Mouse (Mus musculus) 416B (cell line): ENCODE data around the gene Olfr836.
"Not testable (repeated sequence)": the region's sequence is repeated elsewhere in the genome, so short reads cannot be mapped to it uniquely, and the experiment has no call there.

ENCODE experiments used
- DNase-seq: peaks from one replicate; pipeline ENCODE4 v3.0.0; 2011; ENCODE audit warnings: low read depth

Gene Olfr836

DNA sequence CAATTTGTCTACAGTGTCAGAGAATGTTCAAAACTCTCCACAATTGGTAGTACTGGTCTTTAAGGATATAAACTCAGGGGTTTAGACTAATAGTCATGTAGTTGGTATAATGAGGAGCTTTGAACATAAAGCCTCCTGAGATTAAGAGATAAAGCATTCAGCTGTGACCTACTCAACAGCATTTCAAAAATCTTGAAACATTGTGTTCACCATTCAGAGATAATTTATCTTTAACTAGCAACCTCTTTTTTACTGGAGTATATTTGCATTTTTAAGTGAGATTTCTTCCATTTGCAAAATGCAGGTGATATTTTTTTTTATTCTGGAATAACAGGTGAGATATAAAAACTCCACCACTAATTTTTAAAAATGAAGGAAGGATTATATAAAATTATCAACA, at the start of gene Olfr836:
Gene Olfr836, plus strand, starts transcription at position 301 of the 400 bp plus-strand sequence.
- no peak for DNase-seq

GRCm38 (mm10) chr9:19084986-19085385, 35.2 kb upstream of the Olfr836 start:
- peak; percentile 6 for DNase-seq

- not testable (repeated sequence) for DNase-seq
These were observed 27.1 kb upstream of the Olfr836 start for GRCm38 (mm10) chr9:19092889-19093753.

GRCm38 (mm10) chr9:19097286-19097685, 22.9 kb upstream of the Olfr836 start:
- DNase-seq: no peak

DNA sequence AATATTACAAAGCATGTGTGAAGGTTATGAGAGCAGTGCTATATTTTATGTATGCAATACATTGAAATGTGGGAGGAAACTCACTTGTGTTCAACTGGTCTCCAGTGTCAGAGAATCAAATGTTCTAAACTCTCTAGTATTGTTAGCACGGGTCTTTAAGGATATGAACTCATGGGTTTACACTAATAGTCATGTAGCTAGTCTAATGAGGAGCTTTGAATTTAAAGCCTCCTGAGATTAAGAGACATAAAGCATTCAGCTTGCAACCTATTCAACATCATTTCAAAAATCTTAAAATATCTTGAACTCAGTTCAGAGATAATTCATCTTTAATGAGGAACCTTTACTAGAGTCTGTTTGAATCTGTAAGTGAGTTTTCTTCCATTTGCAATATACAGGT, 15.8 kb downstream of the Olfr836 start, which contains the start of gene Olfr837:
Gene Olfr837, plus strand, starts transcription at position 301 of the 400 bp plus-strand sequence.
- DNase-seq: no peak
